Mouse (Mus musculus): ENCODE results near the gene Srrm4. TPM values are rescaled to one million over a fixed set of nuclear protein-coding genes. Genes with fewer than 3 reads are reported as not detected.
A peak's percentile ranks its signal among the peaks of the same experiment; 100 is the strongest.

The Srrm4 gene
- polyA plus RNA-seq, 1 experiment from 2014 or later, result 6.4 TPM

- peak overlapping the region; percentile 30 for H3K4me3 ChIP-seq
- H3K9me3 ChIP-seq, result no peaks in the 10 kb centered on the region
- DNase-seq (ENCODE audit: extremely low spot score, low spot score), result peak; percentile 69
- 2% methylated on average over 9 of the region's 9 CpGs for WGBS
- no peaks in the 10 kb centered on the region for H3K27me3 ChIP-seq (ENCODE audit: poor library complexity, severe bottlenecking)
- H3K4me1 ChIP-seq, result peaks cover 62% of the 10 kb centered on the region
- no peaks in the 10 kb centered on the region; the same call in 1 of the 2 replicates for H3K36me3 ChIP-seq (replicated peaks)
- peak overlapping the region; percentile 83 for H3K27ac ChIP-seq
Measured at GRCm38 (mm10) chr5:116569629-116570028, 22.0 kb downstream of the Srrm4 start.

- Histone ChIP-seq H3K4me3 (no peak overlapping the region), H3K9me3 (no peaks in the 10 kb centered on the region), H3K36me3 (replicated peaks) (no peaks in the 10 kb centered on the region; the same call in 1 of the 2 replicates), H3K27me3 (ENCODE audit: poor library complexity, severe bottlenecking) (no peaks in the 10 kb centered on the region), H3K4me1 (peaks cover 46% of the 10 kb centered on the region), H3K27ac (no peak overlapping the region)
- no peak for DNase-seq (ENCODE audit: extremely low spot score, low spot score)
- WGBS, result 90% methylated on average over 2 of the region's 2 CpGs
Measured at GRCm38 (mm10) chr5:116568050-116568449, 23.6 kb downstream of the Srrm4 start.

- no peak for DNase-seq (ENCODE audit: extremely low spot score, low spot score)
- peaks cover 39% of the 10 kb centered on the region for H3K4me1 ChIP-seq
- H3K9me3 ChIP-seq, result no peaks in the 10 kb centered on the region
- no peak overlapping the region for H3K27ac ChIP-seq
- WGBS, result 94% methylated on average over 8 of the region's 8 CpGs
- no peaks in the 10 kb centered on the region for H3K27me3 ChIP-seq (ENCODE audit: poor library complexity, severe bottlenecking)
- H3K36me3 ChIP-seq (replicated peaks), result no peaks in the 10 kb centered on the region; the same call in 1 of the 2 replicates
- H3K4me3 ChIP-seq, result no peak overlapping the region
Measured at GRCm38 (mm10) chr5:116567298-116567697, 24.3 kb downstream of the Srrm4 start.

GRCm38 (mm10) chr5:116566385-116567045, 25.1 kb downstream of the Srrm4 start:
- peaks cover 31% of the 10 kb centered on the region for H3K4me1 ChIP-seq
- no peaks in the 10 kb centered on the region; the same call in 1 of the 2 replicates for H3K36me3 ChIP-seq (replicated peaks)
- H3K4me3 ChIP-seq, result no peak overlapping the region
- H3K27me3 ChIP-seq (ENCODE audit: poor library complexity, severe bottlenecking), result no peaks in the 10 kb centered on the region
- no peak for DNase-seq (ENCODE audit: extremely low spot score, low spot score)
- no peak overlapping the region for H3K27ac ChIP-seq
- 89% methylated on average over 14 of the region's 14 CpGs for WGBS
- H3K9me3 ChIP-seq, result no peaks in the 10 kb centered on the region

GRCm38 (mm10) chr5:116565573-116565972, 26.0 kb downstream of the Srrm4 start:
- Histone ChIP-seq H3K27me3 (ENCODE audit: poor library complexity, severe bottlenecking) (no peaks in the 10 kb centered on the region), H3K27ac (no peak overlapping the region), H3K4me1 (peaks cover 21% of the 10 kb centered on the region), H3K9me3 (no peaks in the 10 kb centered on the region), H3K4me3 (no peak overlapping the region), H3K36me3 (replicated peaks) (no peaks in the 10 kb centered on the region; the same call in 1 of the 2 replicates)
- 84% methylated on average over 9 of the region's 9 CpGs for WGBS
- no peak for DNase-seq (ENCODE audit: extremely low spot score, low spot score)

- no peak overlapping the region for H3K4me3 ChIP-seq
- peaks cover 9% of the 10 kb centered on the region for H3K4me1 ChIP-seq
- no peaks in the 10 kb centered on the region for H3K9me3 ChIP-seq
Measured at GRCm38 (mm10) chr5:116564391-116564790, 27.2 kb downstream of the Srrm4 start.

GRCm38 (mm10) chr5:116563713-116564112, 27.9 kb downstream of the Srrm4 start:
- Histone ChIP-seq H3K9me3 (no peaks in the 10 kb centered on the region), H3K36me3 (replicated peaks) (no peaks in the 10 kb centered on the region; the same call in 1 of the 2 replicates), H3K4me1 (peaks cover 3% of the 10 kb centered on the region), H3K27me3 (ENCODE audit: poor library complexity, severe bottlenecking) (no peaks in the 10 kb centered on the region), H3K27ac (no peak overlapping the region), H3K4me3 (no peak overlapping the region)
- WGBS, result 83% methylated on average over 6 of the region's 6 CpGs
- no peak for DNase-seq (ENCODE audit: extremely low spot score, low spot score)

More at GRCm38 (mm10) chr5:116564391-116564790, 27.2 kb downstream of the Srrm4 start:
- H3K36me3 ChIP-seq (replicated peaks), result no peaks in the 10 kb centered on the region; the same call in 1 of the 2 replicates
- H3K27ac ChIP-seq, result no peak overlapping the region
- WGBS, result 94% methylated on average over 3 of the region's 3 CpGs
- no peak for DNase-seq (ENCODE audit: extremely low spot score, low spot score)
- no peaks in the 10 kb centered on the region for H3K27me3 ChIP-seq (ENCODE audit: poor library complexity, severe bottlenecking)

GRCm38 (mm10) chr5:116559091-116559490, 32.5 kb downstream of the Srrm4 start:
- Histone ChIP-seq H3K9me3 (no peaks in the 10 kb centered on the region), H3K4me3 (no peak overlapping the region), H3K36me3 (replicated peaks) (no peaks in the 10 kb centered on the region), H3K27ac (no peak overlapping the region), H3K27me3 (ENCODE audit: poor library complexity, severe bottlenecking) (no peaks in the 10 kb centered on the region), H3K4me1 (peaks cover 6% of the 10 kb centered on the region)
- no peak for DNase-seq (ENCODE audit: extremely low spot score, low spot score)
- WGBS, result 90% methylated on average over 7 of the region's 7 CpGs

- peaks cover 23% of the 10 kb centered on the region for H3K4me1 ChIP-seq
- H3K27ac ChIP-seq, result no peak overlapping the region
- H3K27me3 ChIP-seq (ENCODE audit: poor library complexity, severe bottlenecking), result no peaks in the 10 kb centered on the region
- H3K36me3 ChIP-seq (replicated peaks), result no peaks in the 10 kb centered on the region
- no peak overlapping the region for H3K4me3 ChIP-seq
- 44% methylated on average over 8 of the region's 8 CpGs for WGBS
- DNase-seq (ENCODE audit: extremely low spot score, low spot score), result no peak
- H3K9me3 ChIP-seq, result no peaks in the 10 kb centered on the region
Measured at GRCm38 (mm10) chr5:116556614-116557013, 35.0 kb downstream of the Srrm4 start.

GRCm38 (mm10) chr5:116553868-116554267, 37.7 kb downstream of the Srrm4 start:
- DNase-seq (ENCODE audit: extremely low spot score, low spot score), result peak; percentile 38
- Histone ChIP-seq H3K4me1 (peaks cover 23% of the 10 kb centered on the region), H3K36me3 (replicated peaks) (peaks cover 5% of the 10 kb centered on the region), H3K4me3 (no peak overlapping the region), H3K9me3 (peaks cover 8% of the 10 kb centered on the region; the same call in 1 of the 2 replicates), H3K27ac (no peak overlapping the region), H3K27me3 (ENCODE audit: poor library complexity, severe bottlenecking) (no peaks in the 10 kb centered on the region)
- 17% methylated on average over 5 of the region's 5 CpGs for WGBS

- Histone ChIP-seq H3K27me3 (ENCODE audit: poor library complexity, severe bottlenecking) (no peaks in the 10 kb centered on the region), H3K4me3 (no peak overlapping the region), H3K27ac (no peak overlapping the region), H3K36me3 (replicated peaks) (peaks cover 8% of the 10 kb centered on the region), H3K9me3 (peaks cover 8% of the 10 kb centered on the region; the same call in 1 of the 2 replicates), H3K4me1 (peaks cover 23% of the 10 kb centered on the region)
- DNase-seq (ENCODE audit: extremely low spot score, low spot score), result no peak
- WGBS, result 29% methylated on average over 2 of the region's 2 CpGs
Measured at GRCm38 (mm10) chr5:116553106-116553505, 38.5 kb downstream of the Srrm4 start.

GRCm38 (mm10) chr5:116552584-116552983, 39.0 kb downstream of the Srrm4 start:
- Histone ChIP-seq H3K9me3 (peaks cover 8% of the 10 kb centered on the region; the same call in 1 of the 2 replicates), H3K36me3 (replicated peaks) (peaks cover 13% of the 10 kb centered on the region), H3K4me1 (peaks cover 23% of the 10 kb centered on the region), H3K27me3 (ENCODE audit: poor library complexity, severe bottlenecking) (no peaks in the 10 kb centered on the region), H3K4me3 (no peak overlapping the region), H3K27ac (no peak overlapping the region)
- DNase-seq (ENCODE audit: extremely low spot score, low spot score), result no peak

GRCm38 (mm10) chr5:116545746-116546145, 45.9 kb downstream of the Srrm4 start:
- no peak for DNase-seq (ENCODE audit: extremely low spot score, low spot score)
- 40% methylated on average over 11 of the region's 11 CpGs for WGBS

More at GRCm38 (mm10) chr5:116545746-116546145, 45.9 kb downstream of the Srrm4 start:
- no peaks in the 10 kb centered on the region for H3K4me1 ChIP-seq
- peaks cover 22% of the 10 kb centered on the region for H3K36me3 ChIP-seq (replicated peaks)
- H3K4me3 ChIP-seq, result no peak overlapping the region
- H3K27ac ChIP-seq, result no peak overlapping the region
- H3K27me3 ChIP-seq (ENCODE audit: poor library complexity, severe bottlenecking), result no peaks in the 10 kb centered on the region
- H3K9me3 ChIP-seq, result peaks cover 19% of the 10 kb centered on the region; the same call in 1 of the 2 replicates
